Mouse (Mus musculus) WW6 (cell line): ENCODE measurements around the gene Zfpm1.
A peak's percentile ranks its signal among the peaks of the same experiment; 100 is the strongest.

Experiments used
- DNase-seq: peaks from one replicate; pipeline ENCODE4 v3.0.0-alpha.2; 2013; ENCODE audit warnings: low read depth, low spot score

The Zfpm1 gene

DNA sequence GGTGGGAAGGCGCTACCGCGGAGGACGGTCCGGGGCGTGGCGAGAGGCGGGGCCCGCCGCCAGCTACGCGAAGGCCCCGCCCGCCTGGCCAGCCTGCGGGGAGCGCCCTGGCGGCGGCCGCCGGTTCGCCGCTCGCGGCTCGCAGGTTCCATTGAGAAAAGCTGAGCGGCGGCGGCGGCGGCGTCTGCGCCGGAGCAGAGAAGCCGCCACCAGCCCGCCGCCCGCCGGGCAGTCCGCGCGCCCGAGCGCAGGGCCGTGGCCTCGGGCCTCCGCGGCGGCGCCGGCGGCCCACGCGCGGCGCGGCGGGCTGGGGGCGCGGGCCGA lies at the start of gene Zfpm1:
TSS of gene Zfpm1 (plus strand) at position 107 of the 324 bp plus-strand sequence.
- no peak for DNase-seq

DNA sequence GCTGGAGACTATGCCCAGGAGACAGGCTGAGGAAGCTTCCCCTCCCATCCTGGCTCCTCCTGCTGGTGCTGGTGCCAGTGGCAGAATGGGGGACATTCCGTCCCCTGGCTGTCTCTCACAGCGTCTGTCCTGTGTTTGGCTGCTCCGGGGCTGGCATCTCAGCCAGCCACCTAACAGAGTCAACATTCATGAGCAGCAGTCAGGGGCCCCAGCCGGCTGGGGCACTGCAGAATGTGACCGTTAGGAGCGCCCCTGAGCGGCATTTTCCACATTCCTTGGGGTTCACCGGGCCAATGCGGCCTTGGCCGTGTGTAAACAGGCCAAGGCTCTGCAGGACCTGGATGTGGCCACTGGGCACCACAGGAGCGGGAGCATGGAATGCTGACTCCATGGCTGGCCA lies 47.9 kb upstream of the Zfpm1 start:
- no peak for DNase-seq

DNA sequence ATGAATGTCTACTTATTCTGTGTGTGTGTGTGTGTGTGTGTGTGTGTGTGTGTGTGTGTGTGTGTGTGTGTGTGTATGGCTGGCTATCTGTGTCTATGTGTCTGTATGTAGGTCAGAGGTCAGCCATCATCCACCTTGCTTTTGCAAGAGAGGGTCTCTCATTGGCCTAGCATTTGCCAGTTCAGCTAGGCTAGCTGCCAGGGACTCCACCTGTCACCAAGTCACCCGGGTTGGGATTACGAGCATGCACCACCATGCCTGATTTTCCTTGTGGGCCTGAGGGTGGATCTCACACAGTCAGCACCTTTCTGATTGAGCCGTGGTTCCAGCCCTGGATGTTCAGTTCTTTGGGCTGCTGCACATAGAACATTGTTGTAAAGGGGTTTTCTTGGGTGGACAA lies 45.4 kb upstream of the Zfpm1 start:
- no peak for DNase-seq

DNA sequence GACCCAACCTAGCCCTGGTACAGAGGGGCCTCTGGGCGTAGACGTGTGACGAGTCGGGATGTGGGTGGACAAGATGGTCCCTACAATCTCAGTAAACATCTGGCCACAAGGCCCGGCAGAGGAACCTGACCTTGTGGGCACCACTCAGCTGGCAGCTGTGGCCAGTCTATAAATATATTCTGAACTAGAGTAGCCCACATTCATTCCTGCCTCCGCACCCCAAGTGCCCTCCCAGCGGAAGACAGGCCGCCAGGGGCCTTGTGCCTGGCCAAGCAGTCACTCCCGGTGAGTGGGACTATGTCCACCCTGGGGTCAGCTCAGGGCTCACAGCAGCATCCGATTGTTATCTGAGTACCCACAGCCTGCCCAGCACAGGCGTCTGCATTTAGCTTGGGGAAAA lies 43.7 kb upstream of the Zfpm1 start:
- no peak for DNase-seq

DNA sequence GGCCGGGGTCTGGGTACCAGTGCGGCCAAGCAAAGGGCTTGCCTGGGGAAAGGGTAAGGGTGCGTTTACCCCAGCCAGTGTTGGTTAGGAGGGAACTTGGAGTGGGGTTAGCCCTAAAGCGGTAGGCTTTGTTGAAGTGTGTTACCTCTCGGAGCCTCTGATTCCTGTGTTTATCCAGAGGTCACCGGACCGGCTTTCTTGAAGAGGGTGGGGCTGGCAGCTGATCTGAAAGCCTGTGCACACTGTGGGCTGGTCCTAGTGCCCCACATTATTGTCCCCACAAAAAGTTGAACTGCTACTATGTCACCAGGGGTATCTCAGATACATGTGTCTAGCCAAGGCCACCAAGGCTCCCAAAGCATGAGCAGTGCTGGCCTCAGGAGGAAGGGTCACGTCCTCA lies 43.2 kb upstream of the Zfpm1 start:
- DNase-seq, result no peak

DNA sequence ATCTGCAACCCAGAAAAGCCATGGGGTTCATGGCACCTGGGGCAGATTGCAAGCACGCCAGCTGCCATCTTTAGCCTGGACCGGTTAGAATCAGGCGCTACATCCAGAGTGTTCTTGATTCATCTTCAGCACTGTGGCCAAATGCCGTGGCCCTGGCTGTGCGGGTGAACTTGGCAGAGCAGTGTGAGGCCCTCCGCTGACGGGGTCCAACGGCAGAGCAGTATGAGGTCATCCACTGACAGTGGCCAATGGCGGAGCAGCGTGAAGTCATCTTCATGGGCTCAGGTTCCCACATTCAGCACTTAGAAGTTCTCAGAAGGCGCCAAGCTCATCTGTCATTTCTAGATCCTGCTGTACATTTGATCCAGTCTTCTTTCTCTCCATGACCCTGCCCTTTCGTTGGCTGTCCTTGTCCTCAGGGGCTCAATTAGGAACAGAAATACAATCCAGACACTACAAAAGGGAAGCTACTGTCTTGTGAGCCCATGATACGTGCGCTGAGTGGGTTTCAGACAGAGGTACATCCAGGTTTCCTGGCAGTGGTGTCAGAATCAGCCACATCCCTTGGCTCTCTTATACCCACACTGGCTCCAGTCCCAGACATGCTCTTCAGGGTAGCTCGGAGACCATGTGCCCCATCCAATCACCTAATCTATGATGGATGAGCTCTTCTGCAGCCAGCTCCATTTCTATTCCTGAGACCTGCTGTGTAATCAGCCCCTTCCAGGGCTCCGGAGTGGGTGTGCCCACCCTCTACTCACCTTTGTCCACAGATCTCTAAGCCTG lies 41.5 kb upstream of the Zfpm1 start:
- DNase-seq, result no peak

DNA sequence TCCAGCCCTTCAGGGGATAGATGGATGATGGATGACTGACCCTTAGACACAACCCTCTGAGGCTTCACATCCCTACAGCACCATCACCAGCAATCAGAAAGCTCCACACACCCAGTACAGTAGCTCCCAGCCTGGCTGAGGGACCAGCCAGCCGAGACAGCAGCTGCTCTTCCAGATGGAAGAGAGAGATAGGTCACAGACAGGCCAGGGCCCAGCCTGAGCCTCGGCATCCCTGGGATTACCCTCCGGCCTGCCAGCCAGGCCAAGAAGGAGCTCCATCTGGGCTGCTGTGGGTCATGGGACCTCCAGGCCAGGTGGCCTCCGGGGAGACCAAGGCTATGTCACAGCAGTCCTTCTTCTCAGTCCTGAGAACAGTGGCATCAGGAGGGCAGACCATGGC lies 38.6 kb upstream of the Zfpm1 start:
- DNase-seq, result no peak

DNA sequence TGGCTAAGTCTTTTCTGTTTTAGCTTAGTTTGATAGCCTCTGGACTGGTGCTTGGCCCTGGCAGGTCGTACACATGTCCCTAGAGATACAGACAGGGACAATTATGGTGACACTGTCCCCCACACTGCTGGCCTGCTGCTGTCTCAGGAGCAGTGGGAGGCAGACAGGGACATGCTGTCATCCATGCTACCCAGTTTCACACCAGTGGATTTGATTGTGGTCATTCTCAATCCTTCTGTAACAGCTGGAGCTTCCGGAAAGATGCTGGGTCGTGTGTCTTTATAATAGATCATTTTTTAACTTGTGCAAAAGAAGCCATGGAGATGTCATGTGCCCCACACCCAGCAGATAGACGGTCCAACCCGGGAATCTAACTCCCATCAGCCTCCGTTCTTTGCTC lies 36.8 kb upstream of the Zfpm1 start:
- DNase-seq, result no peak

DNA sequence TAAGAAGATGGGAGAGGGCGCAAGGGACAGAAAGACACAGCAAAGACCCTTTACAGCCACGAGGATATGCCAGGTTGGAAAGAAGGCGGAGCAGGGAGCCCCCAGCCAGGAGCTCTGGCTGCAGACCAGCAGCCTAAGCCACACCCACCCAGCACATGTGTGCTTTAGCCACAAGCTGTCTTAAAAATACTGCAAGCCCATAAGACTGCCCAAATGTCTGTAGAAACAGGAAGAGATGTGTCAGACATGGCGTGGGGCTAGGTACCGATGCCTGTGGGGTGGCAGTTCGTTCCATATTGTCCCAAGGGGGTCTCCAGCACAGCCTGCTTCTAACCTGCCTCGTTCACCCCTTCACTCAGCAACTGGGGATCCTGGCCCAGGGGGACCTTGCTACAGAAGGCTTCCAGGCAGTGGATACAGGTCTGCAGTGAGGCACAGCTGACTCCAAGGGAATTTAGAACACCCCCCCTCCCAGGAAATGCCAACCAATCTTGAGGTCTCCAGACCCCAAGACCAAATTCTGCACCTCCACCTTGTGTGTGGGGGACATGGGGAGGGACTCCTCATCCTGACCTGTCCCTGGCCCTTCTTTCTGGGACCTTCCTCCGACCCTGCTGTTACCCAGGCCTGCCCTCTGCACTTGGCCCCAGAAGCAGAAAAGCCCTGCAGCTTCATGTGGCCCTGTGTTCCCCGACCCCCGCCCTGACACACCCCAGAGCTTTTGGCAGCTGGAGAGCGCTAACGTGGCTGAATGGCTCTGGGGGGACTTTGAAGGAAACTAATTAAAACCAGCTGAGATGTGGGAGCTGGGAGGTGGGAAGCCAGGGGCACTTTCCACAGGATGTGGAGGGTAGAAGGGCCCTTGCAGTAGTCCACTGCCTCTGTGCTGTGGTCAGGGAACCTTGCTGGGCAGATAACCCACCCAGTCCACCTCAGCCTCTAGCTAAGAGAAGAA lies 35.4 kb upstream of the Zfpm1 start:
- no peak for DNase-seq

DNA sequence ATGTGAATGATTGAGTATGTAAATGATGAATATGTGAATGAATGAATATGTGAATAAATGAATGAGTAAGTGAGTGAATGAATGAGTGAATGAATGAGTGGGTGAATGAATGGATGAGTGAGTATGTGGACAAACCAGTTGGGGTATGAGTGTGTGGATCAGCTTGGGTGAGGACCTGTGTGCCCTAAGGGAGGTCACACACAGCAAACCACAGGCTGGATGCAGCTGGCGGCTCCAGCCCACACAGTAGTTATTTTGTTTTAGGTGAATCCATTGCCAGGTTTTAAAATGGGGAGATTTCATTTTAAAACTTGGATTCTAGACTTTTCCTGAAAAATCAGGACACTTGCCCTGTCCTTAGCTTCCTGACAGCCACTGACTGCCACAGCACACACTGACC lies 30.2 kb upstream of the Zfpm1 start:
- DNase-seq, result no peak

DNA sequence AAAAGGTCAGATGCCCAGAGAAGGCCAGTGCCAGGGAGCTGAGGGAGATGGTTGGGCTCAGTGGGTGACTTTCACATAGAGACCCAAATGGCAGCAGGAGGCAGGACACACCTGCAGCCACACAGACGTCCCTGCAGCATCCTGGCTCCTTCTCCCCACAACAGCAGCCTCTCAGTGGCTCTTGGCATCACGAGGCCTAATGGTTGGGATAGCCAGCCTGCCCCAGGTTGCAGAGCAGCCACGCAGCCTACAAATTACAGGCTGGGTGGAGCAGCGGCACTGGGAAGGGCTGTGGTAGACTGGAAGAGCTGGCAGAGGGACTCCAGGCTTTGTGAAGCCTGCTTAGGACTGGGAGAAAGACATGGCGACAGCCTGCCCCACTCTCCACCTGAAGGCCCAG lies 29.6 kb upstream of the Zfpm1 start:
- DNase-seq, result no peak

DNA sequence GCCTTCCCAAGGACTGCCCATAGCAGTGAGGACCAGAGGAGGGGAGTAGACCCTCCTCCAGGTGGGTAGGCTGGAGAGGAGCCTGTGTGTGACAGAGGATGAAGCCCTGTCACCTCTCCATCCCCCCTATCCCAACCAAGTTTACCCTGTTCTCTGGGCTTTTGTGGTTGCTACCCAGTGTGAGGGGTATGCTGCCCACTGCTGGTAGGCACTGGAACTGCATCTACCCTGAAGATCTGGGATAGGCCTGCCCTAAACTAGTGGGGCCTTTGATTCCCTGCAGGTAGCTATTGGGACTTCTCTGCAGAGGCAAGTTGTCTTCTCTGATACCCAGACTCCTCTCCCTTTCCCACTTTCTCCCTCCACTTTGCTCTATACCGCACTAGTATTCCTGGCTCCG lies 22.6 kb upstream of the Zfpm1 start:
- peak; percentile 60 for DNase-seq

DNA sequence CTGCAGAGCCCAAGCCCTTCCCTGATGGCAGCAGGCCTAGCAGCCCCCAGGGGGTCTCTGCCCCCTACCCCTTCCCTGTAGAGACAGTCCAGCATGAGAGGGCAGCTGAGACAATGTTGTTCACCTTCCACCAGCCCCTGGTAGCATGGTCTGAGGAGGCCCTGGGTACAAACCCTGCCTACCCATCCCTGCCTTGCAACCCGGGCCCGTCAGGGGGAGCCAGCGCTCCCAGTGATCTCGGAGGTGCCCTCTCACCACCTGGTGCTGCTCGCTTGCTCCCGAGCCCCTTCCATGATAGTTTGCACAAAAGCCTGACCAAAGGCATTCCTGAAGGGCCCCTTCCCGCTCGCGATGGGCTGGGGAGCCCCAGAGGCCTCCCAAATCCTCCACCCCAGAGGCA lies 21.2 kb upstream of the Zfpm1 start:
- DNase-seq, result no peak

DNA sequence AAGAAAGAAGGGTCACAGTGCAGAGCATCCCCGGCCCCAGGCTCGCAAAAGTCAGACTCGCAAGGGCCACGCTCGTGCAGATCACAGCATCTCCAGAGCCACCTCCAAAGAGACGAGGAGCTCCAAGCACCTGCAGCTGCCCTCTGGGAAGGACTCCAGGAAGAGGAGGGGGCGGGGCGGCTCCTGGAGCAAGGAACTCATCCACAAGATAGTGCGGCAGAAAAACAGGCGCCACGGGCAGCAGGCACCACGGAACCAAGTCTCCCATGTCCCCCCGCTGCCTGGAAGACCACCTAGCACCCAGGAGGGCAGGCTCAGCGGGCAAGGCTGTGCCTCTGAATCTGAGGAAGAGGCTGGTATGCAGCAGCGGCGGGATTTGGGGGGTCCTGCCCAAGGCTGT lies 19.1 kb upstream of the Zfpm1 start:
- DNase-seq, result no peak

DNA sequence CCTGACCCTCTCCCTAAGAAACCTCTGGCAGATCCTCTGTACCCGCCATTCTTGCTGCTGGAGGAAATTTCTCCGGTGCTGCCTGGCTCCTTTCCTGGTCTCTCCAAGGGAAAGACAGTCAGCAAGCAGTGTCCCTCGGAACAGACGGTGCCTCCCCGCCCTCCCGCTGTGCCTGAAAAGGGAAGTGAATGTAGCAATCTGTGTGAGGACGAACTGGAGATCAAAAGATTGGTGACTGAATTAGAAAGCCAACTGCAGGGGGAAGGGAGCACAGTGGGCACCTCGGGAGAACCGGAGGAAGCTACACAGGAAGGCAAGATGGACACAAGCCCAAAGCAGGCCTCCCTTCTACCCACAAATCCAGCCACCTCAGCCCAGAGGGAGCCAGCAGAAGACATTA lies 17.7 kb upstream of the Zfpm1 start:
- DNase-seq, result no peak

DNA sequence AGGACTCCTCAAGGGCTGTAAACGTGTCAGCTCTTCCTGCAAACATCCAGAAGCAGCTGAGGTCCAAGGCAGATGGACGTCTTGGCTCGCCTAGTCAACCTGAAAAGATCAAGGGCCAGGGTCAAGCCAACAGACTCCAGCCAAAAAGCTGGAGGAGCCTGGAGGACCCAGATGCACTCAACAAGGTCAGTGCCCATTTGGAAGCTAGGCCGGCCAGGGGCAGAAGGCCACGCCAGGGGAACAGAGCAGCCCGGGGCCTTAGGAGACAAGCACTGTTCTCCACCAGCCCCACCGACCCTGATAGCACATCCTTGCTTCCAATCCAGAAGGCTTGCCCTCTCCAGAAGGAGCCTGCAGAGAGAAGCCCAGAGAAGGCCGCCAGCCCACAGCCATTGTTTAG lies 16.4 kb upstream of the Zfpm1 start:
- no peak for DNase-seq

DNA sequence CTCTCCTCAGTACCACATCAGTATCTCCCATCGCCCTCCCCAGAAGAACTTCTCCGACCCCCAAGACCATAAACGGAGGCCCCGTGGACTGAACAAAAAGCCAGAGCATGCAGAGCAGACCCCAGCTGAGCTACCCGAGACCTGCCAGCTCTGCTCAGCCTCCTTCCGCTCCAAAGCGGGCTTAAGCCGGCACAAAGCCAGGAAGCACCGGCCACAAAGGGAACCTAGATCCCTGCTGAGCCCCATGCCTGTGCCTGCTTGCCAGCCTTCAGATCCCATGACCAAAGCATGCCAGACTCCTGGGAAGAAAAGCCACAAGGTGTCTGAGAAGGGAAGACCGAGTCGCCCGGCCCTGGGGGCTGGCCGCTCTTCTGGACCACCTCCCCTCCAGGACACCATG lies 15.1 kb upstream of the Zfpm1 start:
- DNase-seq, result no peak

DNA sequence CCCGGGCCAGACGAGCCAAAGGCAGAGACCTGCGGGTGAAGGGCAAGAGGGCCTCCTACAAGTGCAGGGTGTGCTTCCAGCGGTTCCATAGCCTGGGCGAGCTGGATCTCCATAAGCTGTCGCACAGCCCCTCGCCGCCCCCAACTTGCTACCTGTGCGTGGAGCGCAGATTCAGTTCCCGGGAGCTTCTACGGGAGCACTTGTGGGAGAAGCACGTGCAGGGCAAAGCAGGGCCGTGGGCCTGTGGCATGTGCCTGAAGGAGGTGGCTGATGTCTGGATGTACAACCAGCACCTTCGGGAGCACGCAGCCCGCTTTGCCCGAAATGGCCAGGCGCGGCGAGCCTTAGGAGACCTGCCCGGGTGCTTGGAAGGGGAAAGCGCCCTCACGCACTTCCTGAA lies 13.1 kb upstream of the Zfpm1 start:
- DNase-seq, result no peak

DNA sequence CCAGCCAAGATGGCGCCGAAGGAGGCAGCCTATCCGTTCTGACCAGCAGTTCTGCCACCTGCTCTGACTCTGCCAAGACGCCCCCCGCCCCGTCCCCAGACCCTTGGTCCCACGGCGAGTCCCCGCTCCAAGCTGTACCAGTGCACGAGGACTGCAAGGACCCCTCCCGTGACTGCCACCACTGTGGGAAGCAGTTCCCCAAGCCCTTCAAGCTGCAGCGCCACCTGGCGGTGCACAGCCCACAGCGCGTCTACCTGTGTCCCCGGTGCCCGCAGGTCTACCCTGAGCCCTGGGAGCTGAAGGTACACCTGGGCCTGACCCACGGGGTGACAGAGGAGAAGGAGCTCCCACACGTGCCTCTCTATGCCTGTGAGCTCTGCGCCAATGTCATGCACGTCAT lies 12.5 kb upstream of the Zfpm1 start:
- peak; percentile 71 for DNase-seq

DNA sequence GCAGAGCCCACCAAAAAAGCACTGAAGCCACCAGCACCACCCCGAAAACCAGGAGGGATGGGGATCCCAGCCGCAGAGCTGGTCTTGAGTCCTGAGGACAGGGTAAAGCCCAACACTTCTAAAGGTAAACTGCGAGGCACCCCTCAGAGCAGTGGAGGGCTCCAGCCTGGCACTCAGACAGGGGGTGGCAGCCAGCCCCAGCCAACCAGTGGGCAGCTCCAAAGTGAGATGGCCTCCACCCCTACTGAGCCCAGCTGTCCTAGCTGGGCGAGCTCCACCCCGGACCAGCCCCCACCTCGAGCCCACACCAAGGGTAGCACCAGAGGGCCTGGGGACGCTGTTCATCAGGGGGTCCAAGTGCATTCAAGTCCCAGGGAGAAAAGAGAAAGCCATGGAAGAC lies 11.4 kb upstream of the Zfpm1 start:
- DNase-seq, result no peak

DNA sequence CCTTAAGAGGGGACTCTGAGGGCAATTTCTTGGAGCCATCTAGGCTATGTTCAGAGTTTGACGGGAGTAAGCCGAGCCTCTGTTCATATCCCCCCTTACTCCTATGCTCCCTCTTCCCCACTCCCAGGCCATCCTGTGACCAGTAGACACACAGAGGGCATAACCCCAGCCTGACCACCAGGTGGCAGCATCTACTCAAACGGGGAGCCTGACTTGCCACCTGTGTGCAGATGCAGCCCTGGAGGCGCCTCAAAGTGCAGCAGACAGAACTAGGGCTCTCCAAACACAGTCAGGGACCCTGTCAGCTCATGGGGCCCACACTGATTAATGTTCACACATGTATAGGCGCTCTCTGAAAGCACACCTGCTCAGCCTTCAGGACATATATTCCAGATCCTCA lies 8.8 kb upstream of the Zfpm1 start:
- DNase-seq, result peak; percentile 76

DNA sequence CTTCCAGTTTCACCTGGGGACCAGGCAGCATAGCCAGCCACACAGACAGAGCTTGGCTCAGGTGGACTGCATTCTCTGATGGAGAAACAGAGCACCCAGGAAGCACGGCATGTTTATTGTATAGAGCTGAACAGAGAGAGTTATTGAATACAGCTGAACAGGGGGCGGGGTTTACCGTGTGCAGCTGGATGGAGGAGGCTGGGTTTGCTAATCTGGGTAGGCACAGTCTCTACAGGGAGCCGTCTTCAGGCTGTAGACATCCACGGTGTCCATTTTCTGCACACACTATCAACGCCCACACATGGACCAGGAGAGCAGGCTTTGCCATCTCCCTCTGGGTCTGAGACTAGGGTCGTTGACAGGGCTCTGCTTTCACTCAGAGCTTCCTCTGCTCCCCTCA lies 8.1 kb upstream of the Zfpm1 start:
- DNase-seq, result no peak
